Mouse (Mus musculus) heart, adult 8-10 months (tissue): Measurements from ENCODE around the gene Cflar. TPM values are rescaled to one million over a fixed set of nuclear protein-coding genes. Genes with fewer than 3 reads are reported as not detected.
"Not testable (repeated sequence)": the region's sequence is repeated elsewhere in the genome, so short reads cannot be mapped to it uniquely, and the experiment has no call there.

Experiments used
- DNase-seq: peaks from one replicate; pipeline ENCODE4 v3.0.0; 2022; ENCODE audit warnings: low spot score
- total RNA-seq, 4 experiments: library from RNA; stranded (reverse); gene quantifications; 2 replicates each; pipeline ENCODE4 v1.2.4; 2022

The Cflar gene
- total RNA-seq, 4 experiments from 2014 or later = 43.5 to 60.4 (median 50.3) TPM

- DNase-seq = no peak
These were observed 62.6 kb downstream of the Cflar start for GRCm38 (mm10) chr1:58773905-58774304.

- DNase-seq = no peak
These were observed 64.1 kb downstream of the Cflar start for GRCm38 (mm10) chr1:58775361-58775760.

- DNase-seq = no peak
These were observed 66.3 kb downstream of the Cflar start for GRCm38 (mm10) chr1:58777583-58777982.

GRCm38 (mm10) chr1:58778226-58778625 is 66.9 kb downstream of the Cflar start:
- DNase-seq = no peak

GRCm38 (mm10) chr1:58786276-58786675 is 75.0 kb downstream of the Cflar start:
- DNase-seq = no peak

- DNase-seq = no peak
These were observed 77.1 kb downstream of the Cflar start for GRCm38 (mm10) chr1:58788410-58788809.

GRCm38 (mm10) chr1:58794705-58795104 is 83.4 kb downstream of the Cflar start:
- no peak for DNase-seq

GRCm38 (mm10) chr1:58795291-58796058 is 84.2 kb downstream of the Cflar start, which contains the start of gene Casp8:
TSS of gene Casp8 (plus strand) at chr1:58795374.
- DNase-seq = peak; percentile 46

GRCm38 (mm10) chr1:58796059-58796363 is 84.7 kb downstream of the Cflar start:
- DNase-seq = no peak

GRCm38 (mm10) chr1:58796853-58797252 is 85.5 kb downstream of the Cflar start:
- DNase-seq = no peak

GRCm38 (mm10) chr1:58797370-58797769 is 86.1 kb downstream of the Cflar start:
- no peak for DNase-seq

GRCm38 (mm10) chr1:58798911-58799310 is 87.6 kb downstream of the Cflar start:
- no peak for DNase-seq

GRCm38 (mm10) chr1:58800644-58801043 is 89.3 kb downstream of the Cflar start:
- not testable (repeated sequence) for DNase-seq

- DNase-seq = no peak
These were observed 90.4 kb downstream of the Cflar start for GRCm38 (mm10) chr1:58801558-58802285.

- peak; percentile 72 for DNase-seq
These were observed 91.3 kb downstream of the Cflar start for GRCm38 (mm10) chr1:58802322-58803273.

GRCm38 (mm10) chr1:58803531-58803930 is 92.2 kb downstream of the Cflar start:
- no peak for DNase-seq

GRCm38 (mm10) chr1:58806651-58807050 is 95.3 kb downstream of the Cflar start:
- DNase-seq = no peak

Other genes with a start within 250 kb of the Cflar start
- 10 to 100 TPM; 10.1 to 12.4 (median 11.2) TPM for gene Orc2, start 206.4 kb upstream of the Cflar start, total RNA-seq
- 10 to 100 TPM; 10.2 to 21.2 (median 16.5) TPM for gene Fam126b, start 125.2 kb upstream of the Cflar start, total RNA-seq
- gene Ndufb3, start 125.1 kb upstream of the Cflar start, total RNA-seq = 100 to 1,000 TPM; 264 to 362 (median 303) TPM
- gene Als2cr12, start 15.5 kb upstream of the Cflar start, total RNA-seq = not detected
- 1 to 10 TPM; 6.2 to 9.8 (median 7.3) TPM for gene Casp8, start 83.9 kb downstream of the Cflar start, total RNA-seq